Mouse (Mus musculus) hindbrain, postnatal 0 days (tissue): Measurements from ENCODE around the gene Cacna1h. TPM values are rescaled to one million over a fixed set of nuclear protein-coding genes. Genes with fewer than 3 reads are reported as not detected.

ENCODE experiments used
- ATAC-seq: fragments of 200-750 bp; cut with Nextera tagmentation; 2 replicates; pipeline ENCODE4 v1.8.0; 2017; ENCODE audit warnings: mild to moderate bottlenecking, moderate TSS enrichment, moderate library complexity
- DNase-seq: peaks from one replicate; pipeline ENCODE4 v3.0.0-alpha.2; 2015; ENCODE audit warnings: low spot score
- H3K27ac ChIP-seq: fragments of 300-500 bp; sonication (generic); 2 replicates; pipeline ENCODE4 v1.5.1; 2014; ENCODE audit warnings: mild to moderate bottlenecking
- H3K27me3 ChIP-seq: fragments of 300-500 bp; sonication (generic); 2 replicates; pipeline ENCODE4 v1.6.1; 2014; ENCODE audit warnings: low read length, mixed read lengths; ENCODE audit not compliant: insufficient read depth
- H3K36me3 ChIP-seq: fragments of 300-500 bp; sonication (generic); 2 replicates; pipeline ENCODE4 v1.6.1; 2014; ENCODE audit warnings: low read length, mixed read lengths; ENCODE audit not compliant: insufficient read depth
- H3K4me1 ChIP-seq: fragments of 300-500 bp; sonication (generic); 2 replicates; pipeline ENCODE4 v1.6.1; 2014; ENCODE audit warnings: antibody characterized with exemption, low read length, mixed read lengths; ENCODE audit not compliant: insufficient read depth
- H3K4me2 ChIP-seq: fragments of 300-500 bp; sonication (generic); 2 replicates; pipeline ENCODE4 v1.6.1; 2014; ENCODE audit warnings: low read depth, mild to moderate bottlenecking, low read length, moderate library complexity, mixed read lengths
- H3K4me3 ChIP-seq: fragments of 300-500 bp; sonication (generic); 2 replicates; pipeline ENCODE4 v1.5.1; 2014; ENCODE audit warnings: low read length
- H3K9ac ChIP-seq: fragments of 300-500 bp; sonication (generic); replicated peaks from 2 replicates; pipeline ENCODE4 v1.6.1; 2014; ENCODE audit warnings: mild to moderate bottlenecking, low read length, moderate library complexity, mixed read lengths
- H3K9me3 ChIP-seq: fragments of 300-500 bp; sonication (generic); 2 replicates; pipeline ENCODE4 v1.6.1; 2016; ENCODE audit warnings: low read length, mixed read lengths
- CTCF ChIP-seq: IDR thresholded peaks from 2 replicates; pipeline ENCODE4 v1.5.1; 2016; ENCODE audit warnings: antibody characterized with exemption, control low read depth, low read depth
- WGBS: fragments of 180-500 bp; shearing (Covaris S2); extraction: QIAGEN DNeasy Blood & Tissue Kit; methylation state at CpG from one replicate; pipeline ENCODE4 v1.1.7; 2014; 5-methylcytosine and 5-hydroxymethylcytosine counted together
- polyA plus RNA-seq: library from polyadenylated mRNA; unstranded; fragments of >200 nt; fragmentation: Nextera tagmentation; extraction: Ambion mirVana; gene quantifications from 2 replicates; pipeline ENCODE4 v1.2.1, GENCODE M21; 2015
- total RNA-seq: library from RNA; depleted of rRNA; stranded (reverse); fragments of >200 nt; gene quantifications from 2 replicates; pipeline ENCODE4 v1.2.3, GENCODE M21; 2014; rRNA removed

Gene Cacna1h
- total and polyA plus RNA-seq, 2 experiments from 2014 or later: 5.7 to 111 TPM

- Histone ChIP-seq H3K4me2 (no peak within 1 kb of the TSS), H3K9ac (no peak within 1 kb of the TSS), H3K4me3 (no peak within 1 kb of the TSS), H3K4me1 (no peaks in the 10 kb centered on the region), H3K36me3 (no peaks in the 10 kb centered on the region), H3K27me3 (no peaks in the 10 kb centered on the region), H3K27ac (no peak within 1 kb of the TSS), H3K9me3 (no peaks in the 10 kb centered on the region)
- 95% methylated on average over 4 of the region's 4 CpGs for WGBS
- TF ChIP-seq CTCF: no peak
- DNase-seq: no peak
- no peak for ATAC-seq
These were observed 88.1 kb downstream of the Cacna1h start, which contains the start of gene Tpsab1 for GRCm38 (mm10) chr17:25345462-25345861. Gene Tpsab1 (minus strand): TSS chr17:25345562.

- DNase-seq (no peak), ATAC-seq (no peak)
- Histone ChIP-seq H3K4me1 (no peaks in the 10 kb centered on the region), H3K9me3 (no peaks in the 10 kb centered on the region), H3K9ac (no peak overlapping the region), H3K4me3 (no peak overlapping the region), H3K4me2 (no peak overlapping the region), H3K36me3 (no peaks in the 10 kb centered on the region), H3K27ac (no peak overlapping the region), H3K27me3 (no peaks in the 10 kb centered on the region)
- 53% methylated on average over 3 of the region's 3 CpGs for WGBS
- no peak for TF ChIP-seq CTCF
These were observed 92.1 kb downstream of the Cacna1h start for GRCm38 (mm10) chr17:25341490-25341889.

- H3K27ac ChIP-seq: no peak overlapping the region
- no peak overlapping the region for H3K4me3 ChIP-seq
- no peaks in the 10 kb centered on the region for H3K27me3 ChIP-seq
- no peak for ATAC-seq
- H3K9me3 ChIP-seq: no peaks in the 10 kb centered on the region
- no peak for TF ChIP-seq CTCF
- no peaks in the 10 kb centered on the region for H3K4me1 ChIP-seq
- no peak overlapping the region for H3K9ac ChIP-seq
- no peak for DNase-seq
- WGBS: 83% methylated on average over 6 of the region's 6 CpGs
- H3K4me2 ChIP-seq: no peak overlapping the region
- no peaks in the 10 kb centered on the region for H3K36me3 ChIP-seq
These were observed 93.6 kb downstream of the Cacna1h start for GRCm38 (mm10) chr17:25340003-25340402.

- H3K9ac ChIP-seq: no peak overlapping the region
- ATAC-seq (no peak), DNase-seq (no peak)
- H3K4me3 ChIP-seq: no peak overlapping the region
- H3K27me3 ChIP-seq: no peaks in the 10 kb centered on the region
- H3K27ac ChIP-seq: no peak overlapping the region
- WGBS: 80% methylated on average over 4 of the region's 4 CpGs
- no peaks in the 10 kb centered on the region for H3K36me3 ChIP-seq
- TF ChIP-seq CTCF: no peak
- no peak overlapping the region for H3K4me2 ChIP-seq
- H3K4me1 ChIP-seq: no peaks in the 10 kb centered on the region
- no peaks in the 10 kb centered on the region for H3K9me3 ChIP-seq
These were observed 95.4 kb downstream of the Cacna1h start for GRCm38 (mm10) chr17:25338218-25338617.

GRCm38 (mm10) chr17:25333943-25334342 lies 99.6 kb downstream of the Cacna1h start:
- Histone ChIP-seq H3K4me1 (no peaks in the 10 kb centered on the region), H3K27me3 (no peaks in the 10 kb centered on the region), H3K27ac (no peak overlapping the region), H3K4me3 (no peak overlapping the region), H3K4me2 (no peak overlapping the region), H3K36me3 (no peaks in the 10 kb centered on the region), H3K9me3 (no peaks in the 10 kb centered on the region), H3K9ac (no peak overlapping the region)
- peak; percentile 53; the same call in 1 of the 2 replicates for ATAC-seq
- under 1% methylated on average over 8 of the region's 8 CpGs for WGBS
- peak; percentile 99 for TF ChIP-seq CTCF
- peak; percentile 89 for DNase-seq

GRCm38 (mm10) chr17:25332321-25332720 lies 101.3 kb downstream of the Cacna1h start:
- Histone ChIP-seq H3K4me1 (no peaks in the 10 kb centered on the region), H3K27ac (no peak overlapping the region), H3K9ac (no peak overlapping the region), H3K9me3 (no peaks in the 10 kb centered on the region), H3K4me3 (no peak overlapping the region), H3K36me3 (no peaks in the 10 kb centered on the region), H3K27me3 (no peaks in the 10 kb centered on the region), H3K4me2 (no peak overlapping the region)
- TF ChIP-seq CTCF: no peak
- ATAC-seq (no peak), DNase-seq (no peak)
- WGBS: 83% methylated on average over 9 of the region's 9 CpGs

Other genes starting within 250 kb of the Cacna1h start
- gene BC003965, start 249.2 kb downstream of the Cacna1h start, total RNA-seq: 15.7 and 19.9 TPM in 2 replicates
- 27.4 and 29.9 TPM in 2 replicates for gene BC003965, start 249.2 kb downstream of the Cacna1h start, polyA plus RNA-seq
- 39.6 and 43.3 TPM in 2 replicates for gene Unkl, start 245.4 kb downstream of the Cacna1h start, total RNA-seq
- 14.1 and 15.1 TPM in 2 replicates for gene Unkl, start 245.4 kb downstream of the Cacna1h start, polyA plus RNA-seq
- gene Gnptg, start 193.7 kb downstream of the Cacna1h start, total RNA-seq: 87.5 and 89.2 TPM in 2 replicates
- gene Gnptg, start 193.7 kb downstream of the Cacna1h start, polyA plus RNA-seq: 128 and 129 TPM in 2 replicates
- gene Tsr3, start 193.6 kb downstream of the Cacna1h start, total RNA-seq: 42.6 and 43.5 TPM in 2 replicates
- 65.3 and 70.7 TPM in 2 replicates for gene Tsr3, start 193.6 kb downstream of the Cacna1h start, polyA plus RNA-seq
- gene Baiap3, start 177.4 kb downstream of the Cacna1h start, total RNA-seq: 64.0 and 79.3 TPM in 2 replicates
- gene Baiap3, start 177.4 kb downstream of the Cacna1h start, polyA plus RNA-seq: 27.3 and 27.8 TPM in 2 replicates
- gene Ube2i, start 159.2 kb downstream of the Cacna1h start, total RNA-seq: 340 and 377 TPM in 2 replicates
- 372 and 390 TPM in 2 replicates for gene Ube2i, start 159.2 kb downstream of the Cacna1h start, polyA plus RNA-seq
- not detected in 2 replicates for gene Prss34, start 135.4 kb downstream of the Cacna1h start, total RNA-seq
- not detected in 2 replicates for gene Prss34, start 135.4 kb downstream of the Cacna1h start, polyA plus RNA-seq
- gene Prss28, start 125.1 kb downstream of the Cacna1h start, total RNA-seq: not detected in 2 replicates
- gene Prss28, start 125.1 kb downstream of the Cacna1h start, polyA plus RNA-seq: not detected in 2 replicates
- not detected in 2 replicates for gene Prss29, start 115.1 kb downstream of the Cacna1h start, total RNA-seq
- not detected in 2 replicates for gene Prss29, start 115.1 kb downstream of the Cacna1h start, polyA plus RNA-seq
- not detected in 2 replicates for gene Tpsab1, start 88.2 kb downstream of the Cacna1h start, total RNA-seq
- gene Tpsab1, start 88.2 kb downstream of the Cacna1h start, polyA plus RNA-seq: not detected in 2 replicates
- 0.21 TPM in 1 of 2 replicates, not detected in the other for gene Tpsb2, start 67.5 kb downstream of the Cacna1h start, total RNA-seq
- gene Tpsb2, start 67.5 kb downstream of the Cacna1h start, polyA plus RNA-seq: 0.72 and 1.8 TPM in 2 replicates
- 0.21 TPM in 1 of 2 replicates, not detected in the other for gene Tpsg1, start 64.5 kb downstream of the Cacna1h start, total RNA-seq
- 0.65 and 1.5 TPM in 2 replicates for gene Tpsg1, start 64.5 kb downstream of the Cacna1h start, polyA plus RNA-seq
- 5.7 and 7.4 TPM in 2 replicates for gene Tekt4, start 20.8 kb upstream of the Cacna1h start, total RNA-seq
- gene Tekt4, start 20.8 kb upstream of the Cacna1h start, polyA plus RNA-seq: 2.3 and 3.2 TPM in 2 replicates
- 2.3 and 2.5 TPM in 2 replicates for gene Sstr5, start 63.5 kb upstream of the Cacna1h start, total RNA-seq
- 0.84 and 1.2 TPM in 2 replicates for gene Sstr5, start 63.5 kb upstream of the Cacna1h start, polyA plus RNA-seq
- gene Sox8, start 136.9 kb upstream of the Cacna1h start, total RNA-seq: 52.1 and 54.5 TPM in 2 replicates
- gene Sox8, start 136.9 kb upstream of the Cacna1h start, polyA plus RNA-seq: 28.9 and 31.5 TPM in 2 replicates
- gene Lmf1, start 145.3 kb upstream of the Cacna1h start, total RNA-seq: 38.1 and 45.1 TPM in 2 replicates
- gene Lmf1, start 145.3 kb upstream of the Cacna1h start, polyA plus RNA-seq: 21.4 and 22.4 TPM in 2 replicates